Mouse (Mus musculus) frontal cortex, postnatal 36 days (tissue): ENCODE data around the gene Gm39566.

Source experiments
- DNase-seq, 2 experiments: peaks; one replicate each; pipeline ENCODE4 v3.0.0; 2022; ENCODE audit warnings: low spot score in 2 of 2

The Gm39566 gene

DNA sequence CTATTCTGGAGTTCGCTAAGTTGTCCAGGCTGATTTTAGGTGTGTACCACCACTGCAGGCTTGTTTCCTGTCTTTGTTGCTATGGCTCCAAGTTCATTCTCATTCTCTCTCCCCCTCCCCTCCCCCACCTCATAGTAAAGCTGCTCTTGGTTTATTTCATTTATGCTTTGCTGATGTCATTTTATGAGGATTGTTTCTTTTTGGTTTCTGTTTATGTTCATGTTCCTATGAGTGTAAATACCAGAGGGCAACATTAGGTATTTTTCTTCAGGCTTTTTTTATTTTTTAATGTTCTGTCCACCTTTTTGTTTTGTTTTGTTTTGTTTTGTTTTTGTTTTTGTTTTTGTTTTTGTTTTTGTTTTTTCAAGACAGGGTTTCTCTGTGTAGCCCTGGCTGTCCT, 53.2 kb downstream of the Gm39566 start, which contains the start of gene Slc35g3:
Gene Slc35g3 (minus strand): TSS at position 101 of the 400 bp plus-strand sequence.
- DNase-seq: no peak
